ENCODE assay signal across 9 mouse cellular contexts in the genomic region with DNA sequence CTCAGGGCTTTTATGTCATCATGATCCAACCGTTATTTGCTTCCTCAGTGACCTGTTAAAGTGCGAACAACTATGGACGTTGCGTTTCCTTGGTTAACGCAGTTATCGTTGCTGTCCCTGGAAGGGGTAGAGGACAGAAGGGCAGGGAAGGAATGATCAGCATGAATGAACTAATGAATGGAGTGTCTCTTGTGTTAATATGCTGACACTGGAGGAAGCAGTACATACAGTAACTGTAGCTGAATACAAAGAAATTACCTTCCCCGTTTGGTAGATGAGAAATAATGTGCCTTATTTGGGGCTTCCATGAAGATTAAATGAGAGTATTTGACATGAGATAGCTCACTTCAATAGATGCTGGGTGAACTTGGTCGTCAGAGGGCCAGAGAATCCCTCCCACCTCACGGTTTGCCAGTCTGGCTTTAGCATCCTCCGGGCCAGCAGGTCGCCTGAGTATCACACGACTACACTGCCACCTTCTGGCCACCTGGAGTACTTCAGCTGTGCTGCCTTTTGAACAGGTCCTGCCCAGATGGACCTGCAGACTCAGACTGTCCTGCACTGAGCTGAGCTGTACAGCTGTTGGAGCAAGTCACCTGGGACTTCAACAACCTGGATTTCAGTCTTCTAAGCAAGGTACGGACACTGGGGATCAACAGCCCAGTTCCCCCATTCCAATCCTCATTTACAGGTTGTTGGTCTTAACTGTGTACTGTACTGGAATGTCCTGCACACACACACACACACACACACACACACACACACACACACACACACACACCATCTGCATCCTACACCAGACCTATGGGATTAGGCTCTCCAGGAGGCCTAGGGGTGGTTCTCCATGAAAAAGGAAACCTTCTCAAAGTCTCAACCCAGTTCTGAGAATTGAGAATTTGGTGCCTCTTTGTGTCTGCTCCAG. TPM values are rescaled to one million over a fixed set of nuclear protein-coding genes. Genes with fewer than 3 reads are reported as not detected.
DNase-seq lines count a peak whose midpoint lies in the region; ATAC-seq and TF ChIP-seq lines count a peak whose summit lies in the region.
"Had no signal": no experiment of that assay in that cellular context is flagged by ENCODE, and none has a peak within 500 bp of the region (broad histone marks: within the 10 kb centered on the region; RNA-seq: fewer than 3 reads in every experiment).

No protein-coding gene starts in this region.

- no peak for TF ChIP-seq EP300 in MEL (IDR thresholded peaks at IDR 0.05; ENCODE audit: low read depth in 1 of 2, low read length in 2 of 2)
- no peak for TF ChIP-seq EP300 in lung, postnatal 0 days (IDR thresholded peaks at IDR 0.05)

- DNase-seq in MEL (ENCODE audit: low read depth, low spot score): peak; percentile 75
- peak; percentile 91 to 94 for DNase-seq in cerebellum, adult 18-20 months
- peak; percentile 87 for DNase-seq in forebrain, postnatal 0 days
- peak; percentile 87 for DNase-seq in hindbrain, embryonic 10.5 days (ENCODE audit: low spot score)
- DNase-seq in layer of hippocampus, adult 8-10 months (ENCODE audit: low spot score in 2 of 2): peak; percentile 81 to 91
- DNase-seq in lung, postnatal 0 days (ENCODE audit: low spot score): peak; percentile 87
- DNase-seq in ovary, postnatal 36 days (ENCODE audit: low spot score): peak; percentile 84
- peak; percentile 67 to 86 for DNase-seq in thymus, postnatal 10 days (ENCODE audit: low spot score in 2 of 2)

- 50% methylated on average over 13 of the region's 13 CpGs for WGBS in forebrain, postnatal 0 days
- WGBS in hindbrain, embryonic 10.5 days: 50% methylated on average over 13 of the region's 13 CpGs
- WGBS in lung, postnatal 0 days: 48% methylated on average over 13 of the region's 13 CpGs

- H3K27me3 ChIP-seq in MEL (ENCODE audit: control insufficient read depth in 1 of 2, insufficient read depth in 2 of 2, low read length in 2 of 2): no peaks in the 10 kb centered on the region; a peak in 2 of 4 replicates
- H3K27me3 ChIP-seq in forebrain, postnatal 0 days (ENCODE audit: insufficient read depth, low read length): no peaks in the 10 kb centered on the region
- peaks cover 5% of the 10 kb centered on the region; the same call in 1 of the 2 replicates for H3K27me3 ChIP-seq in hindbrain, embryonic 10.5 days (ENCODE audit: insufficient read depth, poor library complexity, severe bottlenecking)
- H3K27me3 ChIP-seq in lung, postnatal 0 days (replicated peaks; ENCODE audit: insufficient read depth, low read length): no peaks in the 10 kb centered on the region

- TF ChIP-seq CTCF in MEL (IDR thresholded peaks at IDR 0.05 in 2 of 3, conservative IDR thresholded peaks at IDR 0.05 in 1 of 3; ENCODE audit: control insufficient read depth in 1 of 3, insufficient read depth in 1 of 3, low read depth in 2 of 3, low read length in 3 of 3, poor library complexity in 1 of 3, severe bottlenecking in 1 of 3): peak; percentile 88 to 93 (median 91)
- peak; percentile 98 for TF ChIP-seq CTCF in forebrain, postnatal 0 days (IDR thresholded peaks at IDR 0.05; ENCODE audit: low read depth)
- peak; percentile 97 for TF ChIP-seq CTCF in lung, postnatal 0 days (IDR thresholded peaks at IDR 0.05)

- H3K27ac ChIP-seq in MEL (ENCODE audit: control insufficient read depth, low read depth, low read length): no peak overlapping the region
- H3K27ac ChIP-seq in forebrain, postnatal 0 days (ENCODE audit: low read depth, low read length): no peak overlapping the region
- H3K27ac ChIP-seq in hindbrain, embryonic 10.5 days: no peak overlapping the region
- H3K27ac ChIP-seq in lung, postnatal 0 days (ENCODE audit: low read length): no peak overlapping the region
- H3K27ac ChIP-seq: macrophage had no signal

- TF ChIP-seq POLR2A in MEL (IDR thresholded peaks at IDR 0.05; ENCODE audit: control insufficient read depth in 1 of 2, insufficient read depth in 1 of 2, low read depth in 1 of 2, low read length in 2 of 2, poor library complexity in 1 of 2): no peak

- ATAC-seq in forebrain, postnatal 0 days: peak; percentile 71
- ATAC-seq in lung, postnatal 0 days: peak; percentile 82

- H3K4me3 ChIP-seq in MEL (ENCODE audit: control insufficient read depth in 1 of 2, insufficient read depth in 1 of 2, low read depth in 2 of 2, low read length in 2 of 2): no peak overlapping the region
- no peak overlapping the region for H3K4me3 ChIP-seq in forebrain, postnatal 0 days (ENCODE audit: low read depth, low read length)
- H3K4me3 ChIP-seq in hindbrain, embryonic 10.5 days: no peak overlapping the region
- no peak overlapping the region for H3K4me3 ChIP-seq in lung, postnatal 0 days (ENCODE audit: low read depth, low read length)

- no peak overlapping the region for H3K4me2 ChIP-seq in forebrain, postnatal 0 days (ENCODE audit: low read depth)
- H3K4me2 ChIP-seq in lung, postnatal 0 days (replicated peaks; ENCODE audit: low read depth, low read length): no peak overlapping the region

- no peak overlapping the region for H3K9ac ChIP-seq in MEL (ENCODE audit: control insufficient read depth, low read depth, low read length, poor library complexity, severe bottlenecking)
- no peak overlapping the region for H3K9ac ChIP-seq in forebrain, postnatal 0 days
- no peak overlapping the region for H3K9ac ChIP-seq in lung, postnatal 0 days (replicated peaks; ENCODE audit: low read depth)

- peaks cover 0 to 3% of the 10 kb centered on the region in 2 experiments; a peak in 1 of 4 replicates for H3K4me1 ChIP-seq in MEL (ENCODE audit: control insufficient read depth in 1 of 2, insufficient read depth in 2 of 2, low read length in 2 of 2)
- H3K4me1 ChIP-seq in forebrain, postnatal 0 days (ENCODE audit: insufficient read depth): no peaks in the 10 kb centered on the region
- H3K4me1 ChIP-seq in hindbrain, embryonic 10.5 days (replicated peaks): peaks cover 5% of the 10 kb centered on the region
- no peaks in the 10 kb centered on the region for H3K4me1 ChIP-seq in lung, postnatal 0 days (ENCODE audit: insufficient read depth, low read depth, low read length)

- peak; percentile 91 for TF ChIP-seq RAD21 in MEL (IDR thresholded peaks at IDR 0.05; ENCODE audit: low read depth, low read length)

- H3K9me3 ChIP-seq in MEL (replicated peaks; ENCODE audit: insufficient read depth, low read length): no peaks in the 10 kb centered on the region
- no peaks in the 10 kb centered on the region for H3K9me3 ChIP-seq in forebrain, postnatal 0 days (ENCODE audit: low read length)
- H3K9me3 ChIP-seq in hindbrain, embryonic 10.5 days: no peaks in the 10 kb centered on the region
- no peaks in the 10 kb centered on the region for H3K9me3 ChIP-seq in lung, postnatal 0 days (ENCODE audit: low read length)

- H3K79me2 ChIP-seq in MEL (ENCODE audit: control insufficient read depth, insufficient read depth, low read length, poor library complexity): no peaks in the 10 kb centered on the region

- no peaks in the 10 kb centered on the region for H3K36me3 ChIP-seq in MEL (ENCODE audit: control insufficient read depth in 1 of 2, insufficient read depth in 2 of 2, low read length in 2 of 2)
- H3K36me3 ChIP-seq in forebrain, postnatal 0 days (ENCODE audit: insufficient read depth): no peaks in the 10 kb centered on the region
- H3K36me3 ChIP-seq in hindbrain, embryonic 10.5 days: no peaks in the 10 kb centered on the region
- no peaks in the 10 kb centered on the region for H3K36me3 ChIP-seq in lung, postnatal 0 days (ENCODE audit: insufficient read depth, low read length)

TF ChIP-seq in MEL, 35 proteins besides CTCF, POLR2A, EP300 and RAD21:
- TF ChIP-seq ZC3H11A (IDR thresholded peaks at IDR 0.05; ENCODE audit: low read depth, low read length): peak; percentile 88
- TF ChIP-seq ZMIZ1 (IDR thresholded peaks at IDR 0.05; ENCODE audit: low read depth, low read length): no peak
- TF ChIP-seq SMC3 (IDR thresholded peaks at IDR 0.05; ENCODE audit: low read depth, low read length): peak; percentile 92

RNA-seq across cellular contexts. Expression of gene Sypl, which starts 56.2 kb away (rescaled TPM):
- 13.3 and 19.2 TPM in 2 replicates for total RNA-seq in MEL (2012; rRNA removed)
- polyA plus RNA-seq in MEL (2012; ENCODE audit: insufficient read depth in 1 of 2, insufficient read length in 2 of 2, low read depth in 1 of 2, low replicate concordance in 2 of 2, missing spikeins in 1 of 2): 100 to 1,000 TPM in 1 of 2 experiments, 10 to 100 TPM in 1; 52.8 to 110 TPM
- 18.5 and 21.3 TPM in 2 replicates for total RNA-seq in forebrain, postnatal 0 days (2014; rRNA removed)
- 35.2 and 40.1 TPM in 2 replicates for polyA plus RNA-seq in forebrain, postnatal 0 days (2015; fragmentation: Nextera tagmentation; extraction: Ambion mirVana)
- polyA plus RNA-seq in hindbrain, embryonic 10.5 days (2016; fragmentation: Nextera tagmentation; extraction: Ambion mirVana): 40.9 and 48.8 TPM in 2 replicates
- total RNA-seq in layer of hippocampus, adult 8-10 months (2022): 10 to 100 TPM; 44.9 to 53.8 (median 50.0) TPM
- polyA plus RNA-seq in lung, postnatal 0 days (2015; fragmentation: Nextera tagmentation; extraction: Ambion mirVana): 237 and 251 TPM in 2 replicates
